Comparison of ENCODE assay signal across 20 mouse cellular contexts in genomic region chrX:159899121-159899520, GRCm38 (mm10).
DNase-seq lines count a peak whose midpoint lies in the region; ATAC-seq and TF ChIP-seq lines count a peak whose summit lies in the region.
"Had no signal": no experiment of that assay in that cellular context is flagged by ENCODE, and none has a peak within 500 bp of the region (broad histone marks: within the 10 kb centered on the region; RNA-seq: fewer than 3 reads in every experiment).

No protein-coding gene starts in this region.

- no peaks in the 10 kb centered on the region for H3K27me3 ChIP-seq in CH12.LX (replicated peaks)
- peaks cover 69% of the 10 kb centered on the region for H3K27me3 ChIP-seq in hindbrain, embryonic 10.5 days (ENCODE audit: insufficient read depth, poor library complexity, severe bottlenecking)
- H3K27me3 ChIP-seq: forebrain, embryonic 15.5 days had no signal

- WGBS in hindbrain, embryonic 10.5 days, result 84% methylated on average over 2 of the region's 2 CpGs

- dilution Hi-C loops in CH12.LX (cut with MboI; ENCODE audit: extremely low pct_ligation_motif_present, extremely low pct_unique_long_range_greater_than_20kb, low sequenced_read_pairs), result no loop called here

- peaks cover 0 to 20% of the 10 kb centered on the region in 2 experiments; a peak in 2 of 4 replicates for H3K4me1 ChIP-seq in CH12.LX (ENCODE audit: control insufficient read depth in 1 of 2, insufficient read depth in 2 of 2)
- H3K4me1 ChIP-seq in hindbrain, embryonic 10.5 days (replicated peaks), result no peaks in the 10 kb centered on the region
- H3K4me1 ChIP-seq: embryonic facial prominence, embryonic 10.5 days; embryonic facial prominence, embryonic 12.5 days; forebrain, embryonic 13.5 days; forebrain, embryonic 15.5 days had no signal

- H3K36me3 ChIP-seq in CH12.LX (replicated peaks in 1 of 2; ENCODE audit: control insufficient read depth in 1 of 2, insufficient read depth in 1 of 2, low read length in 1 of 2), result peaks cover 4 to 10% of the 10 kb centered on the region in 2 experiments
- H3K36me3 ChIP-seq in hindbrain, embryonic 10.5 days, result no peaks in the 10 kb centered on the region
- H3K36me3 ChIP-seq: embryonic facial prominence, embryonic 10.5 days; embryonic facial prominence, embryonic 12.5 days; forebrain, embryonic 15.5 days had no signal

- no peak overlapping the region for H3K27ac ChIP-seq in CH12.LX (ENCODE audit: insufficient read depth, low read depth)
- H3K27ac ChIP-seq in hindbrain, embryonic 10.5 days, result no peak overlapping the region
- H3K27ac ChIP-seq: embryonic facial prominence, embryonic 10.5 days; embryonic facial prominence, embryonic 12.5 days; forebrain, embryonic 13.5 days; forebrain, embryonic 15.5 days had no signal

- no peak for TF ChIP-seq RAD21 in CH12.LX (IDR thresholded peaks at IDR 0.05; ENCODE audit: low read depth, low read length)

- no peak overlapping the region for H3K4me3 ChIP-seq in CH12.LX (replicated peaks in 1 of 3; ENCODE audit: low read depth in 2 of 3, low read length in 2 of 3, poor library complexity in 1 of 3)
- H3K4me3 ChIP-seq in hindbrain, embryonic 10.5 days, result no peak overlapping the region
- H3K4me3 ChIP-seq: embryonic facial prominence, embryonic 10.5 days; embryonic facial prominence, embryonic 12.5 days; forebrain, embryonic 13.5 days; forebrain, embryonic 15.5 days had no signal

- no peaks in the 10 kb centered on the region for H3K9me3 ChIP-seq in CH12.LX (replicated peaks; ENCODE audit: low read length)
- H3K9me3 ChIP-seq in hindbrain, embryonic 10.5 days, result no peaks in the 10 kb centered on the region
- H3K9me3 ChIP-seq: embryonic facial prominence, embryonic 10.5 days; embryonic facial prominence, embryonic 12.5 days; forebrain, embryonic 13.5 days; forebrain, embryonic 15.5 days had no signal

- in situ Hi-C loops in CH12.LX (cut with MboI; ENCODE audit: low pct_ligation_motif_present, low pct_unique_long_range_greater_than_20kb, low sequenced_read_pairs), result no loop called here

- no peak for TF ChIP-seq POLR2A in CH12.LX (IDR thresholded peaks at IDR 0.05; ENCODE audit: low read depth, low read length)

- no peak for ATAC-seq in granulocyte monocyte progenitor cell, adult 5-6 weeks (replicated peaks; ENCODE audit: poor library complexity, severe bottlenecking)
- ATAC-seq: forebrain, embryonic 13.5 days; forebrain, embryonic 15.5 days; forebrain, postnatal 0 days had no signal

- no peak overlapping the region for H3K9ac ChIP-seq in CH12.LX (ENCODE audit: insufficient read depth, low read depth)
- H3K9ac ChIP-seq: embryonic facial prominence, embryonic 12.5 days; forebrain, embryonic 13.5 days; forebrain, embryonic 15.5 days; forebrain, postnatal 0 days had no signal

- H3K79me2 ChIP-seq in CH12.LX (replicated peaks; ENCODE audit: control insufficient read depth, extremely low read depth, insufficient read depth, poor library complexity, severe bottlenecking), result no peaks in the 10 kb centered on the region

- DNase-seq in CD4-positive, CD25-positive, alpha-beta regulatory T cell, adult 2 months (ENCODE audit: low read depth, low spot score), result peak; percentile 17
- DNase-seq in CH12.LX (ENCODE audit: extremely low read depth), result no peak
- peak; percentile 14 for DNase-seq in induced T-regulatory cell, adult 2 months (ENCODE audit: low read depth)
- no peak for DNase-seq in layer of hippocampus, adult 11-12 months (ENCODE audit: low spot score)
- DNase-seq in kidney, adult 11 months, result no peak
- no peak for DNase-seq in hindbrain, embryonic 10.5 days (ENCODE audit: low spot score)
- DNase-seq: adrenal gland, adult 8-10 months; adrenal gland, postnatal 14 days; adrenal gland, postnatal 36 days; cerebellum, adult 11-12 months; cerebellum, adult 2 months; cerebellum, adult 9-10 months; cerebellum, postnatal 10 days; cerebellum, postnatal 25 days; forebrain, postnatal 0 days had no signal

- no peak overlapping the region for H3K4me2 ChIP-seq in CH12.LX (ENCODE audit: insufficient read depth, low read depth, poor library complexity, severe bottlenecking)
- H3K4me2 ChIP-seq: embryonic facial prominence, embryonic 12.5 days; forebrain, embryonic 13.5 days; forebrain, embryonic 15.5 days had no signal

- TF ChIP-seq CTCF in CH12.LX (conservative IDR thresholded peaks at IDR 0.05 in 1 of 2, IDR thresholded peaks at IDR 0.05 in 1 of 2; ENCODE audit: low read depth in 2 of 2, low read length in 2 of 2), result no peak

- no peak for TF ChIP-seq EP300 in CH12.LX (IDR thresholded peaks at IDR 0.05; ENCODE audit: low read length)

TF ChIP-seq in CH12.LX, 34 proteins besides CTCF, POLR2A, EP300 and RAD21:
- no peak for TF ChIP-seq PAX5 (IDR thresholded peaks at IDR 0.05; ENCODE audit: low read length)
- no peak for TF ChIP-seq KAT2A (IDR thresholded peaks at IDR 0.05; ENCODE audit: insufficient replicate concordance, low read length)
- TF ChIP-seq JUND (conservative IDR thresholded peaks at IDR 0.05; ENCODE audit: low read depth, low read length), result 0 out of 2 replicates have a peak, but pooled peaks have one; percentile 15
- TF ChIP-seq IRF4 (IDR thresholded peaks at IDR 0.05; ENCODE audit: low read depth, low read length), result peak; percentile 37; the same call in 1 of the 2 replicates
- no peak for TF ChIP-seq ZNF384 (IDR thresholded peaks at IDR 0.05; ENCODE audit: low read depth, low read length)
- no peak for TF ChIP-seq SIN3A (IDR thresholded peaks at IDR 0.05; ENCODE audit: low read length)
- no peak for TF ChIP-seq POLR2AphosphoS2 (IDR thresholded peaks at IDR 0.05; ENCODE audit: low read depth, low read length)
- 0 out of 2 replicates have a peak, but pooled peaks have one; percentile 14 for TF ChIP-seq BHLHE40 (IDR thresholded peaks at IDR 0.05; ENCODE audit: low read depth, low read length)

Comparison
In these comparisons a context has a peak if more than half of its experiments do, and no peak if none do; other contexts are left out.
1. DNase-seq: peak in CD4-positive, CD25-positive, alpha-beta regulatory T cell, adult 2 months (single experiment) and induced T-regulatory cell, adult 2 months (single experiment); none in CH12.LX (single experiment), layer of hippocampus, adult 11-12 months (single experiment), kidney, adult 11 months (single experiment) and hindbrain, embryonic 10.5 days (single experiment).